Mouse (Mus musculus) kidney, embryonic 16.5 days (tissue): Measurements from ENCODE around the gene Olfr485. TPM values are rescaled to one million over a fixed set of nuclear protein-coding genes. Genes with fewer than 3 reads are reported as not detected.

Experiments used
- polyA plus RNA-seq: library from polyadenylated mRNA; unstranded; fragments of >200 nt; fragmentation: Nextera tagmentation; extraction: Ambion mirVana; gene quantifications from 2 replicates; pipeline ENCODE4 v1.2.1, GENCODE M21; 2015

The Olfr485 gene
- polyA plus RNA-seq, 1 experiment from 2014 or later: not detected

Other genes with a start within 250 kb of the Olfr485 start
- gene Olfr473, start 229.4 kb downstream of the Olfr485 start, polyA plus RNA-seq: not detected in 2 replicates
- not detected in 2 replicates for gene Olfr474, start 205.2 kb downstream of the Olfr485 start, polyA plus RNA-seq
- gene Olfr476, start 195.1 kb downstream of the Olfr485 start, polyA plus RNA-seq: not detected in 2 replicates
- gene Olfr477, start 173.2 kb downstream of the Olfr485 start, polyA plus RNA-seq: not detected in 2 replicates
- gene Olfr478, start 125.9 kb downstream of the Olfr485 start, polyA plus RNA-seq: not detected in 2 replicates
- gene Olfr479, start 109.2 kb downstream of the Olfr485 start, polyA plus RNA-seq: not detected in 2 replicates
- not detected in 2 replicates for gene Olfr480, start 92.5 kb downstream of the Olfr485 start, polyA plus RNA-seq
- not detected in 2 replicates for gene Olfr481, start 80.0 kb downstream of the Olfr485 start, polyA plus RNA-seq
- gene Olfr482, start 62.3 kb downstream of the Olfr485 start, polyA plus RNA-seq: 0.07 and 0.13 TPM in 2 replicates
- not detected in 2 replicates for gene Olfr483, start 59.0 kb downstream of the Olfr485 start, polyA plus RNA-seq
- not detected in 2 replicates for gene Olfr484, start 32.4 kb downstream of the Olfr485 start, polyA plus RNA-seq
- not detected in 2 replicates for gene Olfr486, start 12.9 kb upstream of the Olfr485 start, polyA plus RNA-seq
- not detected in 2 replicates for gene Olfr487, start 54.8 kb upstream of the Olfr485 start, polyA plus RNA-seq
- gene Olfr488, start 98.5 kb upstream of the Olfr485 start, polyA plus RNA-seq: not detected in 2 replicates
- gene Olfr490, start 129.1 kb upstream of the Olfr485 start, polyA plus RNA-seq: not detected in 2 replicates
- not detected in 2 replicates for gene Olfr491, start 153.6 kb upstream of the Olfr485 start, polyA plus RNA-seq
- gene Olfr492, start 163.8 kb upstream of the Olfr485 start, polyA plus RNA-seq: not detected in 2 replicates
- gene Olfr493, start 187.1 kb upstream of the Olfr485 start, polyA plus RNA-seq: not detected in 2 replicates
- gene Olfr494, start 205.5 kb upstream of the Olfr485 start, polyA plus RNA-seq: not detected in 2 replicates
- gene Olfr495, start 233.3 kb upstream of the Olfr485 start, polyA plus RNA-seq: not detected in 2 replicates